Mouse (Mus musculus) left cerebral cortex, postnatal 10 days (tissue): ENCODE results near the gene Nt5dc3. TPM values are rescaled to one million over a fixed set of nuclear protein-coding genes. Genes with fewer than 3 reads are reported as not detected.

Source experiments
- DNase-seq, 2 experiments: peaks; one replicate each; pipeline ENCODE4 v3.0.0; 2021 to 2022; ENCODE audit warnings: low spot score in 2 of 2, mixed read lengths in 1 of 2; ENCODE audit errors: extremely low spot score in 1 of 2
- intact Hi-C: fragments of 180-260 bp; cut with DNase I; formaldehyde crosslinking; loops from one replicate; pipeline ENCODE4 v1.15.1; 2025
- total RNA-seq, 2 experiments: library from RNA; stranded (reverse); gene quantifications; 2 replicates each; pipeline ENCODE4 v1.2.3; 2021

Gene Nt5dc3
- total RNA-seq, 2 experiments from 2014 or later, result 65.7 to 68.5 TPM

- intact Hi-C loops, result no loop called here
- DNase-seq, result no peak
Observed at GRCm38 (mm10) chr10:86796073-86796741, 17.4 kb downstream of the Nt5dc3 start.

- no peak for DNase-seq
- intact Hi-C loops, result no loop called here
Observed at GRCm38 (mm10) chr10:86807362-86807761, 28.6 kb downstream of the Nt5dc3 start.

- intact Hi-C loops, result no loop called here
- no peak for DNase-seq
Observed at GRCm38 (mm10) chr10:86808013-86808758, 29.4 kb downstream of the Nt5dc3 start.

- no peak for DNase-seq
- intact Hi-C loops, result no loop called here
Observed at GRCm38 (mm10) chr10:86810000-86810399, 31.2 kb downstream of the Nt5dc3 start.

GRCm38 (mm10) chr10:86810612-86811011, 31.8 kb downstream of the Nt5dc3 start:
- intact Hi-C loops, result no loop called here
- DNase-seq, result no peak

- DNase-seq, result no peak
- intact Hi-C loops, result loop anchor here (5.0 kb wide), 1 partner anchor 32 kb away; no protein-coding TSS in a partner anchor
Observed at GRCm38 (mm10) chr10:86814292-86815131, 35.7 kb downstream of the Nt5dc3 start.

GRCm38 (mm10) chr10:86815133-86815532, 36.3 kb downstream of the Nt5dc3 start:
- intact Hi-C loops, result loop anchor here (5.0 kb wide), 1 partner anchor 33 kb away; no protein-coding TSS in a partner anchor
- DNase-seq, result no peak

- intact Hi-C loops, result loop anchor here (5.0 kb wide), 1 partner anchor 37 kb away; no protein-coding TSS in a partner anchor
- DNase-seq, result no peak
Observed at GRCm38 (mm10) chr10:86819649-86820165, 40.9 kb downstream of the Nt5dc3 start.

- intact Hi-C loops, result no loop called here
- DNase-seq, result no peak
Observed at GRCm38 (mm10) chr10:86821014-86821413, 42.2 kb downstream of the Nt5dc3 start.

- no peak for DNase-seq
- intact Hi-C loops, result no loop called here
Observed at GRCm38 (mm10) chr10:86824093-86824492, 45.3 kb downstream of the Nt5dc3 start.

- DNase-seq, result no peak
- intact Hi-C loops, result no loop called here
Observed at GRCm38 (mm10) chr10:86824871-86825270, 46.1 kb downstream of the Nt5dc3 start.

- intact Hi-C loops, result no loop called here
Observed at GRCm38 (mm10) chr10:86825871-86826522, 47.2 kb downstream of the Nt5dc3 start.

GRCm38 (mm10) chr10:86826929-86827328, 48.1 kb downstream of the Nt5dc3 start:
- intact Hi-C loops, result no loop called here
- no peak for DNase-seq

More at GRCm38 (mm10) chr10:86825871-86826522, 47.2 kb downstream of the Nt5dc3 start:
- DNase-seq, result no peak

GRCm38 (mm10) chr10:86828221-86829135, 49.7 kb downstream of the Nt5dc3 start:
- DNase-seq, result no peak
- intact Hi-C loops, result no loop called here

- intact Hi-C loops, result no loop called here
- no peak for DNase-seq
Observed at GRCm38 (mm10) chr10:86829515-86829914, 50.7 kb downstream of the Nt5dc3 start.

- intact Hi-C loops, result no loop called here
- DNase-seq, result no peak
Observed at GRCm38 (mm10) chr10:86836784-86837183, 58.0 kb downstream of the Nt5dc3 start.

GRCm38 (mm10) chr10:86838827-86839226, 60.0 kb downstream of the Nt5dc3 start:
- no peak for DNase-seq
- intact Hi-C loops, result no loop called here

GRCm38 (mm10) chr10:86842659-86843058, 63.9 kb downstream of the Nt5dc3 start:
- intact Hi-C loops, result no loop called here

More at GRCm38 (mm10) chr10:86842659-86843058, 63.9 kb downstream of the Nt5dc3 start:
- DNase-seq, result no peak
